ENCODE assay signal across 14 mouse cellular contexts in the genomic region with DNA sequence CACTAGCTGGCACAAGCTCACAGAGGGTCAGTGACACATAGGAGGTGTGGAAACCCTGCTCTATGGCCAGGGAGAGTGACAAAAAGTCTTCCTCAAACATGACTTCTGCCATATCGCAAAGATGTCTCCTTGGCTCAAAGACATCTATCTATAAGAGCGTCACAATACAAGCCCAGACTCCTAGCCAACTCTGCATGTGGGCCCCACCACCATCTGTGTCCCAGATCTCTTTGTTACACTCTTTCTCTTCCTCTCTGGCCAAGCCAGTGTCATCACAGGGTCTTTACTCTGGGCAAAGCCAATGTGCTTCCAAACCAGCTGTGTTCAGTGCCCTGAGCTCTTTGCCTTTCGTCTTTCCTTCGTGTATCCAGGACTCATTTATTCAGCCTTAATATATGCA.
"Had no signal": no experiment of that assay in that cellular context is flagged by ENCODE, and none has a peak within 500 bp of the region (broad histone marks: within the 10 kb centered on the region; RNA-seq: fewer than 3 reads in every experiment).

No protein-coding gene starts in this region.

- H3K4me2 ChIP-seq: kidney, embryonic 15.5 days; liver, embryonic 12.5 days; liver, embryonic 15.5 days; midbrain, embryonic 11.5 days had no signal

- H3K4me3 ChIP-seq: kidney, embryonic 15.5 days; left cerebral cortex, adult 2 months; liver, embryonic 12.5 days; liver, embryonic 15.5 days had no signal

- H3K9me3 ChIP-seq: kidney, embryonic 15.5 days; liver, embryonic 12.5 days; liver, embryonic 15.5 days had no signal

- H3K9ac ChIP-seq: kidney, embryonic 15.5 days; liver, embryonic 12.5 days; liver, embryonic 15.5 days had no signal

- ATAC-seq: liver, embryonic 12.5 days had no signal

- H3K27me3 ChIP-seq: liver, embryonic 12.5 days; liver, embryonic 15.5 days had no signal

- DNase-seq: kidney, postnatal 10 days; kidney, postnatal 36 days; layer of hippocampus, postnatal 36 days; lung, adult 2 months; lung, postnatal 14 days; lung, postnatal 4 days; midbrain, embryonic 14.5 days; thymus, adult 18-20 months; thymus, postnatal 36 days had no signal

- H3K36me3 ChIP-seq: kidney, embryonic 15.5 days; liver, embryonic 12.5 days; liver, embryonic 15.5 days had no signal

- H3K27ac ChIP-seq: kidney, embryonic 15.5 days; left cerebral cortex, adult 2 months; liver, embryonic 12.5 days; liver, embryonic 15.5 days had no signal
